Mouse (Mus musculus) spleen, postnatal 10 days (tissue): ENCODE data around the gene Ccni.

Experiments used
- DNase-seq, 2 experiments: peaks; one replicate each; pipeline ENCODE4 v3.0.0; 2021 to 2022; ENCODE audit warnings: low spot score in 2 of 2

Ccni gene

DNA sequence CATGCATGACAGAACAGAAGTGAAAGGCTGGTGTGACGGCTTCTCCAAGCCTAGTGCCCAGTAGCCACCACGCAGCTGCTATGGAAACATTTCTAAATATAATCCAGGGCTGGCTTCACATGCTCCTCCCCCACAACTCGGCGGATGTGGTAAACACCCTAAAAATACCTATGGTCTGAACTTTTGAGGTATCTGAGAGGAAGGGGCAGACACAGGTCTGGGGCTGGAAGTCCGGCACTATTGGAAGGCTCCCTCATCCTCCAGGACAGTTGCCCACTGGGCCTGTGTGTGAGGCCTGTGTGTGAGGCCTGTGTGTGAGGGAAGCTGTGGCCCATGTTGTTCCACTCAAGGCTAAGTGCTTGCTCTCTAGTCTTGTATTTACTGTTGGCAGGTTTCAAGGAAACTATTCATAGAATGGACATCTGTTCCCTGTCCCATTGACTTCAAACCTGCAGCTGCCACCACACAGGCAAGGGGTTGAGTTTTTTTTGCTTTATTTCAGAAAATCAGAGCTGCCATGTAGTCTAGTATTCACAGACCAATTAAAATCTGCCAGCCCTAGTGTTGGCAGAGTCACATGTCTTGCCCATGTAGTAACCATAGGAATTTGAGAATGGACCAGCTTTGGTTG, 69.2 kb downstream of the Ccni start:
- DNase-seq, result peak; percentile 22 to 70

DNA sequence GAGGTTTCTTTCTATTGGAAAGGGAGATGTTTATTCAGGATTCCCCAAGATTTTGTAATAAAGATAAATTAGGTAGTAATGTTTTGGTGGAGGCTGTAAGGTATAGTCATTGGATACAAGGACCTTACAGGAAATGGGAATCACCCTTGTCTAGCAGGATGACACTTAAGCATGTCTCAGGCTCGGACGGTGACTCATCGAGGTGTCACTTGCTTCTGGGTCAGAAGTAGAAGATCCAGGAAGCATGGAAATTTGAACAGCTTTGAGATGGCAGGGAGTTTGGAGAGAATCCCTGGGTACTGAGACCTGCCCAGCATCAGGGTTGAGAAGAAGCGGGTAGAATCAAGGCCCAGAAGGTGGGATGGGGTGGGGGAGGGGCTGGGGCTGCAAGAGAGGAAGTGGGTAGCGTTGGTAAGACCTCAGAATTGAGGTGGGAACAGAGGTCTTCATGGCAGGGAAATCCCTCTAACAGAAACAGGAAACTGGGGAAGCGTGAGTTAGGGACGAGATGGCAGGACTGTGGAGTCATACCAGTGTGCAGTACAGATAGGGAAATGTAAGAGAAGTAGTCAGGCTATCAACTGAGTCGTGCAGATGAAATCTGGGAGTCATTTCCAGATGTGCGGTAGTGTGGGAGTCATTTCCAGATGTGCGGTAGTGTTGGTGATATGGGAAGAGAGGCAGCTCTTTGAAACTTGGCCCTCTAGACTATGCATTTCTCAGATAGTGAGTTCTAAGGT, 70.8 kb downstream of the Ccni start:
- no peak for DNase-seq

DNA sequence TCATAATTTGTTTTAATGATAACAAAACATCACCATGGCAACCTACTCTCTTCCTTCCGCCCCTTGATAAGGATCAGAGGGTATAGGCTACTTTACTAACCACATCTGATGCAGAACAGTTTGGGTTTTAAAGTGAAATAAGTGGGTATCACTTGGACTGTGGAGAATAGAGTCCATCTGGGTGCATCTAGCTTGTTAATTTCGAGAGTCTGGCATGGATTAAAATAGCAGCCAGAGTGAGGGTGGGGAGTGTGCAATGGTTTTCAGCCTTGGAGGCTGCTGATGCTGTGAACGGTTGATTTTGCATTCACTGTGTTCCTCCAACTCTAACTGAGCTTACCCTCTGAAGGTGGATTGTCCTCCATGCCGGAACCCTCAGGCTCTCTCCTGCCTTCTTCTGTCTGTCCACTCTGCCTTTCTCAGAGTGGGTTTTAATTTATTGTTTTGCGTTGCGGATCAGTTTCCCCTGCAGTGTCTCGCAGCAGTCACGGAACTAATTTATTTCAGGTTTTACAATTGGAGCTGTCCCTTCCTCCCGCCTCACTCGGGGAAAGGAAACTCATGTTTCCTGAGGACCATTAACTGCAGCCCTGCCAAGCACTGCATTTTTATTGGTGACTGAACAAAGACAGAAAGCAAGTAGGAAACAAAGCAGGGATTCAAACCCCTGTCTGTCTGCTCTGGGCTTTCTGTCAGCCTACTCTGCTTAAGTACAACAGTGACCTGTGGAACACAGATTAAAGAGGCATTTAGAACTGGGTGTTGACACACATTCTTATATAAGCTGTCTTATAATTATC, 72.7 kb downstream of the Ccni start:
- DNase-seq, result no peak
